Mouse (Mus musculus) lung, postnatal 0 days (tissue): ENCODE measurements around the gene Capn12.
A peak's percentile ranks its signal among the peaks of the same experiment; 100 is the strongest.

Experiments used
- CTCF ChIP-seq: IDR thresholded peaks from 2 replicates; pipeline ENCODE4 v1.5.1; 2016; ENCODE audit warnings: antibody characterized with exemption, mild to moderate bottlenecking
- EP300 ChIP-seq: IDR thresholded peaks from 2 replicates; pipeline ENCODE4 v1.6.1; 2016; ENCODE audit warnings: antibody characterized with exemption, mild to moderate bottlenecking, control low read depth

DNA sequence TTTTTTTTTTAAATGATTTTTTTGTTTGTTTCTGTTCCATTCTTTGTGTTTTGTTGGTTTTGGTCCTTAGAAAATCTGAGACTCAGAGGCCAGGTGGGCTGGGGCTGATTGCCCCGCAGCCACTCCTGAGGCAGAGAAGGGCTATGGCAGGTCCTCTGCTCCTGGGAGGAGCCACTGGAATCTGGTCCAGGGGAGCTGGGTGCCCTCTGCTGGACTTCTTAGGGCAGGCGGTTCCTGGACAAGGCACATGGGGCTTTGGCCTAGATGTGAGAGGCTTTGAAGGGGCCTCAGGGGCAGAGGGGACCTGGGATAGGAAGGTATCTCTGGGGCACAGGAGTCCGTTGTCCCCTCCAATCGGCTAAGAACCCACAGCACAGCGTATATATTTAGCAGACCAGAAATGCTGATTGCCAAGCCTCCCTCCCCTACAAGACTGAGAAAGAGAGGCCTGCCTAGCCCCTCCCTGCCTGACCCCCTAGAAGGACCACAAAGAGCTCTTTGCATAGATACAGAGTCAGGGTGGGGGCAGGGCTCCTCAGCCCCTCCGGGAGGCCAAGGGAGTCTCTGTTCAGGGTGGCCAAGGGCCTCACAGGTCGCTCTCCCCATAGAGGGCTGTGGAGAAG is 12.5 kb downstream of the Capn12 start:
- peak; percentile 79 for TF ChIP-seq CTCF
- TF ChIP-seq EP300 = no peak
